Mouse (Mus musculus): ENCODE measurements around the gene Klhl12.
"Not testable (repeated sequence)": the region's sequence is repeated elsewhere in the genome, so short reads cannot be mapped to it uniquely, and the experiment has no call there.

The Klhl12 gene

DNA sequence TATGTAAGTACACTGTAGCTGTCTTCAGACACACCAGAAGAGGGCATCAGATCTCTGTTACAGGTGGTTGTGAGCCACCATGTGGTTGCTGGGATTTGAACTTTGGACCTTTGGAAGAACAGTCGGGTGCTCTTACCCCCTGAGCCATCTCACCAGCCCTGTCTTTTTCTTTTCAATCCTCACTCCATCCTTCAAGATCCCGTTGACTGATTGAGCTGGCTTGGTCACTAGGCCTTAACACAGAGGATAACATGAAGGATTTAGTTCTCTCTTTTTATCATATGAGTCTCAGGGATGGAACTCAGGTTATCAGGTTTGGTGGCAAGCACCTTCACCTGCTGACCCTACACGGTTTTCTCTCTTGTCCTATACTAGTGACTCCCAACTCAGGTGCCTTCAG is 6.8 kb upstream of the Klhl12 start:
- DNase-seq (ENCODE audit: extremely low read depth, low read depth): not testable (repeated sequence)

DNA sequence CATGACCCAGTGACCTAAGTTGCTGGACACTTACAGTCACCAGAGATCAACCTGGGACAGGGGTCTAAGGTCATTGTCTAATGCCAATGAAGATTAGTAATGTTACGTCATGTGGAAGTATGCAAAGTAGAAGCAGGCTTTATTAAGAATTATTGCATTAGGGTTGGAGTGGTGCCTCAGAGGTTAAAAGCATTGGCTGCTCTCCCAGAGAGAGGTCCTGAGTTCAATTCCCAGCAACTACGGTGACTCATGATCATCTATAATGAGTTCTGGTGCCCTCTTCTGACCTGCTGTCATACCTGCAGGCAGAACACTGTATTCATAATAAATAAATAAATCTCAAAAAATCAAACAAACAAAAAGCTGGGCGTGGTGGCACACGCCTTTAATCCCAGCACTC is 5.1 kb upstream of the Klhl12 start:
- no peak for DNase-seq (ENCODE audit: extremely low read depth, low read depth)

- DNase-seq (ENCODE audit: extremely low read depth, low read depth): peak; percentile 50
Measured at GRCm38 (mm10) chr1:134450986-134451385, 4.3 kb upstream of the Klhl12 start.

DNA sequence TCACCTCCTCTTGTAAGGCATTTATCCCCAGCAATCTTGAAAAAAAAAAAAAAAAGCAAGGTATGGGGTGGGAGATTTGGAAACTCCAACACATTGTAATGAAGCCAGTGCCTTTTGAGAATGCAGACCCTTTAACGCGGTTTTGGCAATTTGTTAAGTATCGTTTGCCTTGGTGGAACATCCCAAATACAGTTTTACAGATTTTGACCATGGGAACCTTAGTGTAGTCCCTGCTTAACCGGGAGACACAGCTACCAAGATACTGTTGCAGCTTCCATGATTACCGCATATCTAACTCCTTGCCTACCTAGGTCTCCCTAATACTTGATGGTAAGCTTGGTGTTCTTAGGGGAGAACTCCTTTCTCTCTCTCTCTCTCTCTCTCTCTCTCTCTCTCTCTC is 729 bp downstream of the Klhl12 start:
- no peak for DNase-seq (ENCODE audit: extremely low read depth, low read depth)

GRCm38 (mm10) chr1:134458139-134458727 is 2.9 kb downstream of the Klhl12 start:
- DNase-seq (ENCODE audit: extremely low read depth, low read depth): no peak

DNA sequence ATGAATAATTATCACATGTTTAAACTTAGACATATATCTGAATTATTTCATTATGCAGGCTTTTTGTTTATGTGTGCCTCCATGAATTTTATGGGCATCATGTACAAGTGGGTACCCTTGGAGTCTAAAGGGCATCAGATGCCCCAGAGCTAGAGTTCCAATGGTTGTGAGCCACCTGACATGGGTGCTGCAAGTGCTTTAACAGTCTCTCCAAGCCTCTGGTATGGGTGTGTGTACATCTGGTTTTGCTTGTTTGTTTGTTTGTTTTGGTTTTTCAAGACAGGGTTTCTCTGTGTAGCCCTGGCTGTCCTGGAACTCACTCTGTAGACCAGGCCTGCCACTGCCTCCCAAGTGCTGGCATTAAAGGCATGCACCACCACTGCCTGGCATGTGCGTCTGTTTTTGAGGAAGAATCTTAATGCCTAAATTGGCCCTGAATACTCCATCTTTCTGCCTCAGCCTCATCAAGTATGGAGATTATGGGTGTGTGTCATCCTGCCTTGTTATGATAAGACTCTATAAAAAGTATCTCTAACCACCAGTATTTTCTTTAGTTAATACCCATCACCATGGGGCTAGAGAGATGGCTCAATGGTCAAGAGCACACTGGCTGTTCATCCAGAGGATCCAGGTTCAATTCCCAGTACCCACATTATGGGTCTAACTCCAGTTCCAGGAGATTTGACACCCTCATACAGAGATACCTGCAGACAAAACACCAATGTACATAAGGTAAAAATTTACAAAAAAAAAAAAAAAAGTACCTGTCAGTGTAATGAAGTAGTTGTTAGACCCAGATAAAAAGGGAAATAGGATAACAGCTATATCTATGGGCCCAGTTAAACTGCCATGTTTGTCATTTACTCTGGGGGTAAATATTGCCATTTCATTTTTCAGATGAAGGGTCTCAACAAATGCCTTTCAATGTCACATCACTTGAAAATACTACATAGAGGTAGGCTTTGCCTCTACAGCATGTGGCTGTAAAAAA is 5.3 kb downstream of the Klhl12 start:
- DNase-seq (ENCODE audit: extremely low read depth, low read depth): peak; percentile 82

- DNase-seq (ENCODE audit: extremely low read depth, low read depth): no peak
Measured at GRCm38 (mm10) chr1:134484623-134485022, 29.3 kb downstream of the Klhl12 start.

GRCm38 (mm10) chr1:134490903-134491801 is 35.8 kb downstream of the Klhl12 start:
- peak; percentile 52 for DNase-seq (ENCODE audit: extremely low read depth, low read depth)

- no peak for DNase-seq (ENCODE audit: extremely low read depth, low read depth)
Measured at GRCm38 (mm10) chr1:134492276-134492675, 36.9 kb downstream of the Klhl12 start.

- peak; percentile 6 for DNase-seq (ENCODE audit: extremely low read depth, low read depth)
Measured at GRCm38 (mm10) chr1:134493496-134493895, 38.2 kb downstream of the Klhl12 start.

GRCm38 (mm10) chr1:134493956-134494355 is 38.6 kb downstream of the Klhl12 start:
- no peak for DNase-seq (ENCODE audit: extremely low read depth, low read depth)

- peak; percentile 92 for DNase-seq (ENCODE audit: extremely low read depth, low read depth)
Measured at GRCm38 (mm10) chr1:134494428-134495215, 39.3 kb downstream of the Klhl12 start, which contains the start of gene Rabif. TSS of gene Rabif (plus strand) at chr1:134494648.

GRCm38 (mm10) chr1:134495216-134495539 is 39.8 kb downstream of the Klhl12 start:
- DNase-seq (ENCODE audit: extremely low read depth, low read depth): peak; percentile 38

GRCm38 (mm10) chr1:134495991-134496390 is 40.7 kb downstream of the Klhl12 start:
- DNase-seq (ENCODE audit: extremely low read depth, low read depth): no peak

- DNase-seq (ENCODE audit: extremely low read depth, low read depth): no peak
Measured at GRCm38 (mm10) chr1:134500916-134501315, 45.6 kb downstream of the Klhl12 start.

DNA sequence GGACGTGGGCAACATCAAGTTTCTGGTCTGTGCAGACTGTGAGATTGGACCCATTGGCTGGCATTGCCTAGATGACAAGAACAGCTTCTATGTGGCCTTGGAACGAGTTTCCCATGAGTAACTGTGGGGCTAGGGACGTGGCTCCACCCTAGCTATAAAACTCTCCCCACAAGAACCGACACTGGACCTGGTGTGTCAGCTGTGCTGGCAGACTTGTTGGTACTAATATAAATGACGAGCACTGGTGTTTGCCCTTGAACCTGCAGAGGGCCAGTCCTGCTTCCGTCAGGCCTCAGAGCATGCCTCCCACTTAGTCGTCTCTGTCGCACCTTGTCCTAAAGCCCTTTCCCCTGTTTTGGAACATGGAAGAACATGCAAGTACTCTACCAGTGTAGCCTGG is 50.9 kb downstream of the Klhl12 start:
- DNase-seq (ENCODE audit: extremely low read depth, low read depth): no peak

- no peak for DNase-seq (ENCODE audit: extremely low read depth, low read depth)
Measured at GRCm38 (mm10) chr1:134510018-134510417, 54.7 kb downstream of the Klhl12 start.

GRCm38 (mm10) chr1:134512183-134512582 is 56.9 kb downstream of the Klhl12 start:
- no peak for DNase-seq (ENCODE audit: extremely low read depth, low read depth)

DNA sequence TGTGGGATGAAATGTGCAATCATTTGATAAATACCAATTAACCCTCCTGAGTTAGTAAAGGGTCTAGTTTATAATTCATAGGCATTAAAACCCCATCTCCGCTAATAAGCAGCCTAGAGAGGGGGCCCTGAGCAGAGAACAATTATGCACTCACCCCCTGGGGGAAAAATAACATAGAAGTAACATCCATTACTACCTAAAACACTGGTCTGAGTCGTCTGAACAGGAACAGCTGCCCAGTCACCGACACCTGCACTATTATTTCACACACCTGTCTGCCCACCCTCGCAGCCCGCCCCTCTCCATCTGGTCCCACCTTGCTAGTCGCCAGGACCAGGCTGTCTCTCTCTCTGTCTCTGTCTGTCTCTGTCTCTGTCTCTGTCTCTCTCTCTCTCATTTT is 57.3 kb downstream of the Klhl12 start:
- no peak for DNase-seq (ENCODE audit: extremely low read depth, low read depth)

GRCm38 (mm10) chr1:134513312-134513860 is 58.1 kb downstream of the Klhl12 start:
- no peak for DNase-seq (ENCODE audit: extremely low read depth, low read depth)

Measured in MEL-GATA-1-ER (cell line).